Mouse (Mus musculus): ENCODE data around the gene Ccne1. TPM values are rescaled to one million over a fixed set of nuclear protein-coding genes. Genes with fewer than 3 reads are reported as not detected.

Gene Ccne1
- total RNA-seq, 1 experiment = 194 TPM

GRCm38 (mm10) chr7:38082971-38083370 is 24.4 kb downstream of the Ccne1 start:
- H3K9me3 ChIP-seq (ENCODE audit: control insufficient read depth, insufficient read depth, low read depth, low read length) = no peaks in the 10 kb centered on the region
- no peak overlapping the region for H3K9ac ChIP-seq (ENCODE audit: insufficient read depth, low read depth, low read length, poor library complexity, severe bottlenecking)
- H3K27ac ChIP-seq (ENCODE audit: insufficient read depth, low read depth, low read length, poor library complexity, severe bottlenecking) = no peak overlapping the region
- H3K4me1 ChIP-seq (ENCODE audit: control insufficient read depth in 2 of 2, insufficient read depth in 2 of 2, low read length in 2 of 2, poor library complexity in 1 of 2) = peaks cover 0 to 11% of the 10 kb centered on the region in 2 experiments; a peak in 3 of 4 replicates
- TF ChIP-seq ZC3H11A (IDR thresholded peaks at IDR 0.05; ENCODE audit: borderline replicate concordance, low read depth, low read length) = no peak
- TF ChIP-seq ZNF384 (IDR thresholded peaks at IDR 0.05; ENCODE audit: low read depth, low read length) = no peak
- no peak for TF ChIP-seq HCFC1 (IDR thresholded peaks at IDR 0.05; ENCODE audit: borderline replicate concordance, insufficient read depth, low read length)
- no peak for TF ChIP-seq MAFK (IDR thresholded peaks at IDR 0.05; ENCODE audit: insufficient read depth, low read depth, low read length)
- TF ChIP-seq CHD2 (IDR thresholded peaks at IDR 0.05; ENCODE audit: low read depth, low read length) = no peak
- no peak overlapping the region for H3K4me3 ChIP-seq (ENCODE audit: insufficient read depth in 1 of 2, low read depth in 1 of 2, low read length in 2 of 2, poor library complexity in 1 of 2, severe bottlenecking in 1 of 2)
- DNase-seq (ENCODE audit: low read depth, low spot score) = no peak
- no peaks in the 10 kb centered on the region for H3K36me3 ChIP-seq (ENCODE audit: control insufficient read depth, insufficient read depth, low read length, poor library complexity, severe bottlenecking)
- in situ Hi-C loops (cut with MboI; ENCODE audit: low sequenced_read_pairs in 2 of 2, unreplicated experiment in 2 of 2) = no loop called here

- DNase-seq (ENCODE audit: low read depth, low spot score) = no peak
- H3K9me3 ChIP-seq (ENCODE audit: control insufficient read depth, insufficient read depth, low read depth, low read length) = no peaks in the 10 kb centered on the region
- TF ChIP-seq ZNF384 (IDR thresholded peaks at IDR 0.05; ENCODE audit: low read depth, low read length) (no peak), HCFC1 (IDR thresholded peaks at IDR 0.05; ENCODE audit: borderline replicate concordance, insufficient read depth, low read length) (no peak), CHD2 (IDR thresholded peaks at IDR 0.05; ENCODE audit: low read depth, low read length) (no peak), ZC3H11A (IDR thresholded peaks at IDR 0.05; ENCODE audit: borderline replicate concordance, low read depth, low read length) (no peak), MAFK (IDR thresholded peaks at IDR 0.05; ENCODE audit: insufficient read depth, low read depth, low read length) (no peak)
- no peaks in the 10 kb centered on the region for H3K36me3 ChIP-seq (ENCODE audit: control insufficient read depth, insufficient read depth, low read length, poor library complexity, severe bottlenecking)
- in situ Hi-C loops (cut with MboI; ENCODE audit: low sequenced_read_pairs in 2 of 2, unreplicated experiment in 2 of 2) = no loop called here
- H3K4me3 ChIP-seq (ENCODE audit: insufficient read depth in 1 of 2, low read depth in 1 of 2, low read length in 2 of 2, poor library complexity in 1 of 2, severe bottlenecking in 1 of 2) = no peak overlapping the region
- H3K27ac ChIP-seq (ENCODE audit: insufficient read depth, low read depth, low read length, poor library complexity, severe bottlenecking) = no peak overlapping the region
- peaks cover 0 to 2% of the 10 kb centered on the region in 2 experiments; a peak in 2 of 4 replicates for H3K4me1 ChIP-seq (ENCODE audit: control insufficient read depth in 2 of 2, insufficient read depth in 2 of 2, low read length in 2 of 2, poor library complexity in 1 of 2)
- H3K9ac ChIP-seq (ENCODE audit: insufficient read depth, low read depth, low read length, poor library complexity, severe bottlenecking) = no peak overlapping the region
These were observed 30.1 kb downstream of the Ccne1 start for GRCm38 (mm10) chr7:38077189-38077588.

- in situ Hi-C loops (cut with MboI; ENCODE audit: low sequenced_read_pairs in 2 of 2, unreplicated experiment in 2 of 2) = no loop called here
- no peaks in the 10 kb centered on the region for H3K36me3 ChIP-seq (ENCODE audit: control insufficient read depth, insufficient read depth, low read length, poor library complexity, severe bottlenecking)
- DNase-seq (ENCODE audit: low read depth, low spot score) = peak; percentile 85
- H3K9ac ChIP-seq (ENCODE audit: insufficient read depth, low read depth, low read length, poor library complexity, severe bottlenecking) = peak overlapping the region; percentile 83
- peak overlapping the region; percentile 69 to 76 for H3K4me3 ChIP-seq (ENCODE audit: insufficient read depth in 1 of 2, low read depth in 1 of 2, low read length in 2 of 2, poor library complexity in 1 of 2, severe bottlenecking in 1 of 2)
- TF ChIP-seq ZNF384 (IDR thresholded peaks at IDR 0.05; ENCODE audit: low read depth, low read length) (no peak), CHD2 (IDR thresholded peaks at IDR 0.05; ENCODE audit: low read depth, low read length) (peak; percentile 86), ZC3H11A (IDR thresholded peaks at IDR 0.05; ENCODE audit: borderline replicate concordance, low read depth, low read length) (no peak), MAFK (IDR thresholded peaks at IDR 0.05; ENCODE audit: insufficient read depth, low read depth, low read length) (no peak), HCFC1 (IDR thresholded peaks at IDR 0.05; ENCODE audit: borderline replicate concordance, insufficient read depth, low read length) (peak; percentile 69; the same call in 1 of the 2 replicates)
- H3K9me3 ChIP-seq (ENCODE audit: control insufficient read depth, insufficient read depth, low read depth, low read length) = no peaks in the 10 kb centered on the region
- peaks cover 0 to 2% of the 10 kb centered on the region in 2 experiments; a peak in 2 of 4 replicates for H3K4me1 ChIP-seq (ENCODE audit: control insufficient read depth in 2 of 2, insufficient read depth in 2 of 2, low read length in 2 of 2, poor library complexity in 1 of 2)
- H3K27ac ChIP-seq (ENCODE audit: insufficient read depth, low read depth, low read length, poor library complexity, severe bottlenecking) = peak overlapping the region; percentile 49; the same call in 1 of the 2 replicates
These were observed 31.8 kb downstream of the Ccne1 start for GRCm38 (mm10) chr7:38075487-38075886.

GRCm38 (mm10) chr7:38074920-38075319 is 32.4 kb downstream of the Ccne1 start:
- H3K27ac ChIP-seq (ENCODE audit: insufficient read depth, low read depth, low read length, poor library complexity, severe bottlenecking) = no peak overlapping the region; the same call in 1 of the 2 replicates
- in situ Hi-C loops (cut with MboI; ENCODE audit: low sequenced_read_pairs in 2 of 2, unreplicated experiment in 2 of 2) = no loop called here
- peak overlapping the region; percentile 14; the same call in 1 of the 2 replicates for H3K9ac ChIP-seq (ENCODE audit: insufficient read depth, low read depth, low read length, poor library complexity, severe bottlenecking)

More at GRCm38 (mm10) chr7:38074920-38075319, 32.4 kb downstream of the Ccne1 start:
- Histone ChIP-seq H3K36me3 (ENCODE audit: control insufficient read depth, insufficient read depth, low read length, poor library complexity, severe bottlenecking) (no peaks in the 10 kb centered on the region), H3K9me3 (ENCODE audit: control insufficient read depth, insufficient read depth, low read depth, low read length) (no peaks in the 10 kb centered on the region), H3K4me3 (ENCODE audit: insufficient read depth in 1 of 2, low read depth in 1 of 2, low read length in 2 of 2, poor library complexity in 1 of 2, severe bottlenecking in 1 of 2) (peak overlapping the region; percentile 69 to 76), H3K4me1 (ENCODE audit: control insufficient read depth in 2 of 2, insufficient read depth in 2 of 2, low read length in 2 of 2, poor library complexity in 1 of 2) (peaks cover 0 to 2% of the 10 kb centered on the region in 2 experiments; a peak in 2 of 4 replicates)
- no peak for TF ChIP-seq HCFC1 (IDR thresholded peaks at IDR 0.05; ENCODE audit: borderline replicate concordance, insufficient read depth, low read length)
- no peak for TF ChIP-seq MAFK (IDR thresholded peaks at IDR 0.05; ENCODE audit: insufficient read depth, low read depth, low read length)
- no peak for TF ChIP-seq CHD2 (IDR thresholded peaks at IDR 0.05; ENCODE audit: low read depth, low read length)
- TF ChIP-seq ZNF384 (IDR thresholded peaks at IDR 0.05; ENCODE audit: low read depth, low read length) = no peak
- TF ChIP-seq ZC3H11A (IDR thresholded peaks at IDR 0.05; ENCODE audit: borderline replicate concordance, low read depth, low read length) = no peak
- DNase-seq (ENCODE audit: low read depth, low spot score) = no peak

All from ES-E14 (cell line).